Mouse (Mus musculus) embryonic facial prominence, embryonic 10.5 days (tissue): ENCODE measurements around the gene AI597479. TPM values are rescaled to one million over a fixed set of nuclear protein-coding genes. Genes with fewer than 3 reads are reported as not detected.

Experiments
- polyA plus RNA-seq: library from polyadenylated mRNA; unstranded; fragments of >200 nt; fragmentation: Nextera tagmentation; extraction: Ambion mirVana; gene quantifications from 2 replicates; pipeline ENCODE4 v1.2.1, GENCODE M21; 2016

The AI597479 gene
- polyA plus RNA-seq, 1 experiment from 2014 or later, result 40.0 TPM

Other genes with a start within 250 kb of the AI597479 start
- 56.7 and 60.2 TPM in 2 replicates for gene Mrps9, start 247.5 kb upstream of the AI597479 start, polyA plus RNA-seq
- 13.1 and 14.7 TPM in 2 replicates for gene Gpr45, start 145.8 kb upstream of the AI597479 start, polyA plus RNA-seq
- gene Tgfbrap1, start 73 bp upstream of the AI597479 start, polyA plus RNA-seq, result 12.4 and 12.8 TPM in 2 replicates
- gene Fhl2, start 98.3 kb downstream of the AI597479 start, polyA plus RNA-seq, result 10.7 and 11.2 TPM in 2 replicates